Mouse (Mus musculus) midbrain, postnatal 0 days (tissue): Measurements from ENCODE around the gene Clec16a. TPM values are rescaled to one million over a fixed set of nuclear protein-coding genes. Genes with fewer than 3 reads are reported as not detected.

ENCODE experiments used
- ATAC-seq: fragments of 200-750 bp; cut with Nextera tagmentation; 2 replicates; pipeline ENCODE4 v1.8.0; 2017; ENCODE audit warnings: moderate number of reproducible peaks, mild to moderate bottlenecking, moderate TSS enrichment, moderate library complexity; ENCODE audit not compliant: low FRiP score
- DNase-seq: peaks from one replicate; pipeline ENCODE4 v3.0.0-alpha.2; 2015; ENCODE audit warnings: low spot score
- H3K27ac ChIP-seq: fragments of 300-500 bp; sonication (generic); 2 replicates; pipeline ENCODE4 v1.5.1; 2014; ENCODE audit warnings: low read depth, mild to moderate bottlenecking, low read length, mixed read lengths
- H3K27me3 ChIP-seq: fragments of 300-500 bp; sonication (generic); 2 replicates; pipeline ENCODE4 v1.6.1; 2014; ENCODE audit warnings: low read length, control low read depth, mixed read lengths; ENCODE audit not compliant: insufficient read depth
- H3K36me3 ChIP-seq: fragments of 300-500 bp; sonication (generic); 2 replicates; pipeline ENCODE4 v1.6.1; 2014; ENCODE audit warnings: low read length, control low read depth, mixed read lengths; ENCODE audit not compliant: insufficient read depth
- H3K4me1 ChIP-seq: fragments of 300-500 bp; sonication (generic); 2 replicates; pipeline ENCODE4 v1.6.1; 2014; ENCODE audit warnings: mild to moderate bottlenecking, control low read depth, antibody characterized with exemption, low read length, mixed read lengths; ENCODE audit not compliant: insufficient read depth
- H3K4me2 ChIP-seq: fragments of 300-500 bp; sonication (generic); 2 replicates; pipeline ENCODE4 v1.6.1; 2014; ENCODE audit warnings: low read depth, mild to moderate bottlenecking, low read length, mixed read lengths; ENCODE audit not compliant: poor library complexity, severe bottlenecking
- H3K4me3 ChIP-seq: fragments of 300-500 bp; sonication (generic); 2 replicates; pipeline ENCODE4 v1.5.1; 2014; ENCODE audit warnings: low read depth, mild to moderate bottlenecking, low read length, moderate library complexity
- H3K9ac ChIP-seq: fragments of 300-500 bp; sonication (generic); replicated peaks from 2 replicates; pipeline ENCODE4 v1.6.1; 2014; ENCODE audit warnings: mild to moderate bottlenecking, low read length, moderate library complexity, mixed read lengths; ENCODE audit not compliant: poor library complexity, severe bottlenecking
- H3K9me3 ChIP-seq: fragments of 300-500 bp; sonication (generic); 2 replicates; pipeline ENCODE4 v1.6.1; 2016; ENCODE audit warnings: low read length, control low read depth
- CTCF ChIP-seq: IDR thresholded peaks from 2 replicates; pipeline ENCODE4 v1.5.1; 2016; ENCODE audit warnings: antibody characterized with exemption, mild to moderate bottlenecking
- WGBS: fragments of 180-500 bp; shearing (Covaris S2); extraction: QIAGEN DNeasy Blood & Tissue Kit; methylation state at CpG from one replicate; pipeline ENCODE4 v1.1.7; 2014; 5-methylcytosine and 5-hydroxymethylcytosine counted together
- polyA plus RNA-seq: library from polyadenylated mRNA; unstranded; fragments of >200 nt; fragmentation: Nextera tagmentation; extraction: Ambion mirVana; gene quantifications from 2 replicates; pipeline ENCODE4 v1.2.1, GENCODE M21; 2015
- total RNA-seq: library from RNA; depleted of rRNA; stranded (reverse); fragments of >200 nt; gene quantifications from 2 replicates; pipeline ENCODE4 v1.2.3, GENCODE M21; 2014

The Clec16a gene
- total and polyA plus RNA-seq, 2 experiments from 2014 or later, result 63.8 to 69.5 TPM

- Histone ChIP-seq H3K4me3 (no peak overlapping the region), H3K36me3 (no peaks in the 10 kb centered on the region), H3K9me3 (no peaks in the 10 kb centered on the region), H3K4me1 (no peaks in the 10 kb centered on the region), H3K27ac (no peak overlapping the region), H3K27me3 (no peaks in the 10 kb centered on the region), H3K4me2 (no peak overlapping the region), H3K9ac (no peak overlapping the region)
- ATAC-seq, result no peak
- DNase-seq, result no peak
- 87% methylated on average over 3 of the region's 3 CpGs for WGBS
- TF ChIP-seq CTCF, result no peak
These were observed 209.6 kb downstream of the Clec16a start for GRCm38 (mm10) chr16:10754521-10755296.

GRCm38 (mm10) chr16:10756168-10756567 lies 211.0 kb downstream of the Clec16a start:
- ATAC-seq, result no peak

GRCm38 (mm10) chr16:10761182-10761581 lies 216.0 kb downstream of the Clec16a start:
- WGBS, result 75% methylated on average over 8 of the region's 8 CpGs
- ATAC-seq (no peak), DNase-seq (no peak)
- H3K4me1 ChIP-seq, result no peaks in the 10 kb centered on the region
- no peaks in the 10 kb centered on the region for H3K9me3 ChIP-seq
- H3K4me3 ChIP-seq, result no peak overlapping the region
- H3K27ac ChIP-seq, result no peak overlapping the region
- TF ChIP-seq CTCF, result no peak
- H3K27me3 ChIP-seq, result no peaks in the 10 kb centered on the region
- H3K36me3 ChIP-seq, result no peaks in the 10 kb centered on the region
- H3K9ac ChIP-seq, result no peak overlapping the region
- H3K4me2 ChIP-seq, result no peak overlapping the region

More at GRCm38 (mm10) chr16:10756168-10756567, 211.0 kb downstream of the Clec16a start:
- no peaks in the 10 kb centered on the region for H3K27me3 ChIP-seq
- no peak overlapping the region for H3K4me3 ChIP-seq
- 80% methylated on average over 3 of the region's 6 CpGs for WGBS
- no peak overlapping the region for H3K27ac ChIP-seq
- no peak for DNase-seq
- H3K36me3 ChIP-seq, result no peaks in the 10 kb centered on the region
- H3K4me2 ChIP-seq, result no peak overlapping the region
- TF ChIP-seq CTCF, result no peak
- H3K4me1 ChIP-seq, result no peaks in the 10 kb centered on the region
- no peaks in the 10 kb centered on the region for H3K9me3 ChIP-seq
- H3K9ac ChIP-seq, result no peak overlapping the region

GRCm38 (mm10) chr16:10762569-10763180 lies 217.5 kb downstream of the Clec16a start:
- no peak for DNase-seq
- WGBS, result 83% methylated on average over 5 of the region's 5 CpGs

GRCm38 (mm10) chr16:10763540-10764264 lies 218.6 kb downstream of the Clec16a start:
- DNase-seq, result no peak
- no peak for ATAC-seq
- no peak overlapping the region for H3K4me2 ChIP-seq
- TF ChIP-seq CTCF, result no peak
- no peaks in the 10 kb centered on the region for H3K4me1 ChIP-seq
- no peak overlapping the region for H3K4me3 ChIP-seq
- 70% methylated on average over 6 of the region's 6 CpGs for WGBS
- no peak overlapping the region for H3K9ac ChIP-seq
- H3K36me3 ChIP-seq, result no peaks in the 10 kb centered on the region
- no peak overlapping the region for H3K27ac ChIP-seq
- no peaks in the 10 kb centered on the region for H3K9me3 ChIP-seq
- no peaks in the 10 kb centered on the region for H3K27me3 ChIP-seq

More at GRCm38 (mm10) chr16:10762569-10763180, 217.5 kb downstream of the Clec16a start:
- TF ChIP-seq CTCF, result no peak
- Histone ChIP-seq H3K4me1 (no peaks in the 10 kb centered on the region), H3K27ac (no peak overlapping the region), H3K9ac (no peak overlapping the region), H3K4me2 (no peak overlapping the region), H3K27me3 (no peaks in the 10 kb centered on the region), H3K4me3 (no peak overlapping the region), H3K36me3 (no peaks in the 10 kb centered on the region), H3K9me3 (no peaks in the 10 kb centered on the region)
- no peak for ATAC-seq
